Mouse (Mus musculus) embryonic fibroblast, embryonic 13.5 days (primary cell): ENCODE data around the gene Ebpl.

Experiments
- CTCF ChIP-seq: IDR thresholded peaks from 2 replicates; pipeline ENCODE4 v1.5.1; 2011; ENCODE audit warnings: mild to moderate bottlenecking, control low read depth, low read length, moderate library complexity, borderline replicate concordance; ENCODE audit not compliant: insufficient read depth
- POLR2A ChIP-seq: IDR thresholded peaks from 2 replicates; pipeline ENCODE4 v1.6.1; 2011; ENCODE audit warnings: low read depth, mild to moderate bottlenecking, control low read depth, low read length, moderate library complexity

DNA sequence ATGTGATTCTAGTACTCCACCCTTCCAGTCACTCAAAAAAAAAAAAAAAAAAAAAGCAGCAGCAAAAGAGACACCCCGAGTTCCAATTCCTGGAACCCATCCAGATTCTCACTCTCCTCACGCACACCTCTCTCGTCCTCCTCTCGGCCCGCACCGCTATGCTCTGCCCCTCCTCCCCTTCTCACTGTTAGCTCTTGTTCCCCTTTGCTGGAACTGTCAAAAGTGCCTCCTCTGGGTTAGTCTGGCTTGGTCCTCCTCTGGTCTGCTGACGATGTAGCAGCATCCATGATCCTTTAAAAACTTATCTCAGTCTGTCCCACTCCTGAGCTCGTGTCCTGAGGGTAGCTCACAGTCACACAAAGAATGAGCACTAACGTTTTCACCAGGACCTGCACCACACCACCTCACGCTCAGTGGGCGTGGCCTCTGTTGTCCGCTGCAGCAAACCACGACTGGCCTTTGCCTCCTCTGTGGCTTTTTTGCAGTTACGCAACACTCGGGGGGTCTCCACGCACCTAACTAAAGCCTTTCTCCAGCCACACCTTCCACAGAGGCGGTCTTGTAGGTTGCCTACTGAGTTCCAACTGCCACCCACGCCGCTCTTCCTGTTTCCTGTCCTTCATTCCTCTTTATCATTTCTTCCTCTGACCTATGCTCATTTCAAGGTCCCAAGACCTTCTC is 71.5 kb downstream of the Ebpl start:
- TF ChIP-seq POLR2A: no peak
- no peak for TF ChIP-seq CTCF
